Mouse (Mus musculus) lung, postnatal 10 days (tissue): Measurements from ENCODE around the gene Cap1.
"Not testable (repeated sequence)": the region's sequence is repeated elsewhere in the genome, so short reads cannot be mapped to it uniquely, and the experiment has no call there.

Source experiments
- DNase-seq: peaks from one replicate; pipeline ENCODE4 v3.0.0; 2021

Gene Cap1

DNA sequence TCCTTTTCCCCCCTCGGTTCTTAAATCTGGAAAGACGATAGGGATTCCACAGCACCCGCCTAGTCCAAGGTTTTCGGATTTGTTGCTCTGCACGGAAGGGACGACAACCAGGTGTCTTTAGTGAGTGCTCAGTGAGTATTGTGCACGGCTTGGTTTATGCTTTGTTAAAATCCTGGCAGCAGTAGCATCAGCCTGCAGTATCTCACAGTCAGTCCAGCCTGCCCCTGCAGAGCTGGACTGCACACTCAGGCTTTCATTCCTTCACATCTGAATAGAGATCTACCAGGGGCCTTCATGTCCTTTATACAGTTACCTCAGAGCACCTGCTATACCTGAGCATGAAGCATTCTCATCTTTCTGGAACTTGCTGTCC, 49.5 kb downstream of the Cap1 start:
- DNase-seq: no peak

DNA sequence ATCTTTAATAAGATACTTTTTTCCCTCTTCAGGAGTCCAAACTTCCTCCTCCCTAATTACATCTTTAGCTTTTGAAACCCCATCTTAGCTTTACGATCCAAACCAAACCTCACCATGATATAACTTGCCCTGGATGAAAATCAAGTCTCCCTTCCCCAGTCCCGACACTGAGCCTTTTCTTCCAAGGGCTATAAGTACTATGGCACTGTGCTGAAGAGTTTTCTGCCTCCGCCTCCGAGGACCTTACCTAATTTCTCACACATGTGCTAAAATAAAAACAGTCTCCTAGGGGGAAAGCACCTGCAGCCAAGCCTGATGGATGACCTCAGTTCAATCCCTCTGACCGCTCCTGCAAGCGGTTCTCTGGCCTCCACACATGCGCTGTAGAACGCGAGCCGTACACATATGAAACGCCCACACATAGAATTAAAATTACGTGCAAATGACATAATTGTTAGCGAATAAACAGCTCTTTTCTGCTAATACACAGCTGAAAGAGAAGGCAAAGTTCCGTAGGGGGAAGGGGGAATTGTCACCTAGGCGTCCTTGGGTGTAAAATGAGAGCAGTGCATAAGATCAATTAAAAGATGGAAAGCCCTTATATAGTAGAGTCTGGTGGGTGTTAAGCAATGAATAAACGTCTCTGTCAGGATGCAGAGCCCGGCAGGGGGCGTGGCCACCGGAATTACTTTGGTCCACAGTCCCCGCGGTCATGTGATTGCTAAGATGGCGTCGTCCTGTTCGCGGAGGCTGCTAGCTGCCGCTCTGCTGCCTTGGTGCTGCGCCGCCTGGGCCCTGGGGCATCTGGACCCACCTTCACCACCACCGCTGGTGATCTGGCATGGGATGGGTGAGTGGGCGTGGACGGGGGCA, 50.1 kb downstream of the Cap1 start, which contains the start of gene Ppt1:
Ppt1 (plus strand) TSS at position 713 of the 873 bp plus-strand sequence.
- peak; percentile 90 for DNase-seq

- DNase-seq: no peak
Measured at GRCm38 (mm10) chr4:122831888-122832287, 54.0 kb downstream of the Cap1 start.

GRCm38 (mm10) chr4:122829339-122829738, 56.5 kb downstream of the Cap1 start:
- no peak for DNase-seq

DNA sequence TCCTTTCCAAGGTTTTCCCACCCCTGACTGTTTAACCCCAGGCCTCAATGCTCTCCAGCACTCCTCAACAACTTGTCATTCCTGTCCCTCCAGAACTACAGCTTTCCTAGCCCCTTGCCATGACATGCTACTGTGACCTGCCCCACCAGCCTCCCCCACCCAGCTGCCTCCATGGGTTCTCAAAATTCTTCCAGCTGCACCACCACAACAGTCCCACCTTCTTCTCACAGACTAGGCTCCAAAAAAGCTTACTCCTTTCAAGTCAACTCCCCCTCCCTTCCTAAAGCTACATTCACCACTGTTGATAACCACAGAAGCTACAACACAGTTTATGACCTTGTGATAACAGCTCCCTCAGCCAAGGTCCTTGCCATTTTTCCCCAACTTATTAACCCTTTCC, 58.2 kb downstream of the Cap1 start:
- no peak for DNase-seq

- not testable (repeated sequence) for DNase-seq
Measured at GRCm38 (mm10) chr4:122820941-122821340, 64.9 kb downstream of the Cap1 start.

- no peak for DNase-seq
Measured at GRCm38 (mm10) chr4:122816202-122816601, 69.7 kb downstream of the Cap1 start.

- peak; percentile 6 for DNase-seq
Measured at GRCm38 (mm10) chr4:122811824-122812223, 74.0 kb downstream of the Cap1 start.

GRCm38 (mm10) chr4:122811180-122811579, 74.7 kb downstream of the Cap1 start:
- DNase-seq: no peak
